8 mouse cellular contexts compared by ENCODE assay signal in the genomic region with DNA sequence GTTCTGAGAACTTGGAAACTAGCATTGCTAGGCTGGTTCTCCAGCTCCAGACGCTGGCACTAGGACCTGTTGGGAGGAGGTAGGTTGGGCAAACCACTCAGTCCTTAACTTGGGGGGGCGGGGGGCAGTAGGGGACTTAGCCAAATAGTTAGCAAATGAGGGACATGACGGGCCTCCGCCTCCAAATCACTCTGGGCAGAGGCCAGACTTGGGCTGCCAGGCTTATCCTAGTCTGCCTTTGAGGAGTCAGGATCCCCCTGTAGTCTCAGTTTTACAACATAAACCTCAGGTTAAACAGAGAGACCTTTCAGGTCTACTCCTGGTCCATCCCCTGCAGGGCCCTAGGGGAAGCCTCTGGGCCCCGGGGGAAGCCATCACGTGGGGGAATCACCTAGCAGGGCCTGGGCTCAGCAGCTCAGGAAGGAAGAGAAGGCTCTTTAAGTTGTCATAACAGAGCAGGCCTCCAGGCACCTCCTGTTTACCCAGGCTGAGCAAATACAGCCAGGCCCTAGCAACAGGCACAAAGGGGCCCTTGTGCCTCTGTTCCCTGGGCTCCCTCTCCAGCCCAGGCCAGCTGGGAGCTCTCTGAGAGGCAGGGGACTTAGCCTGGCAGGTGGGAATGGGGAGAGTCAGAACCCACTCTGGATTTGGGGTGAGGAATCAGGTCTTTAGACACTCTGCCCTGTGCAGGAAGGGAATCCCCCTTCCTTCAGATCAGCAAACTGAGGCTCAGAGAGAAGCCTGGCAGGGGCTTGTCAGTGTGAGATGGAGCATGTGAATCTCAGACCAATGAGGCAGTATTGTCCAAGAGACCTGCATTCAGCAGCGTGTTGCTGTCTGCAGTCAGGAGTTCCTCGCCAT.
DNase-seq lines count a peak whose midpoint lies in the region; ATAC-seq lines count a peak whose summit lies in the region.

No protein-coding gene starts in this region.

- no peak overlapping the region for H3K9ac ChIP-seq in liver, embryonic 15.5 days
- H3K9ac ChIP-seq in neural tube, embryonic 14.5 days (replicated peaks; ENCODE audit: low read depth, low read length): 0 out of 2 replicates have a peak overlapping the region, but pooled peaks have one; percentile 29

- H3K4me1 ChIP-seq in liver, embryonic 15.5 days (replicated peaks): peaks cover 21% of the 10 kb centered on the region
- peaks cover under 1% of the 10 kb centered on the region; the same call in 1 of the 2 replicates for H3K4me1 ChIP-seq in neural tube, embryonic 14.5 days (ENCODE audit: control insufficient read depth, insufficient read depth, low read length)

- no peaks in the 10 kb centered on the region for H3K36me3 ChIP-seq in liver, embryonic 15.5 days (replicated peaks)
- no peaks in the 10 kb centered on the region for H3K36me3 ChIP-seq in neural tube, embryonic 14.5 days (ENCODE audit: control insufficient read depth, insufficient read depth, low read length)

- no peak overlapping the region for H3K4me2 ChIP-seq in liver, embryonic 15.5 days
- H3K4me2 ChIP-seq in neural tube, embryonic 14.5 days (ENCODE audit: low read depth, low read length): no peak overlapping the region

- ATAC-seq in hematopoietic stem cell, adult 5-6 weeks (replicated peaks in 1 of 2; ENCODE audit: insufficient read depth in 1 of 2, low FRiP score in 2 of 2, low TSS enrichment in 1 of 2, low read depth in 1 of 2, poor library complexity in 2 of 2, severe bottlenecking in 2 of 2): peak; percentile 86 to 96
- peak; percentile 40; the same call in 1 of the 2 replicates for ATAC-seq in liver, embryonic 15.5 days (ENCODE audit: insufficient read depth)
- peak; percentile 69 for ATAC-seq in neural tube, embryonic 14.5 days (ENCODE audit: low read depth)
- ATAC-seq in megakaryocyte-erythroid progenitor cell, adult 5-6 weeks (replicated peaks; ENCODE audit: low FRiP score, low TSS enrichment, poor library complexity, severe bottlenecking): no peak
- no peak for ATAC-seq in erythroblast, adult 5-6 weeks (replicated peaks; ENCODE audit: low FRiP score, poor library complexity, severe bottlenecking)

- H3K27ac ChIP-seq in liver, embryonic 15.5 days (replicated peaks): peak overlapping the region; percentile 22; the same call in 1 of the 2 replicates
- peak overlapping the region; percentile 72 for H3K27ac ChIP-seq in neural tube, embryonic 14.5 days (ENCODE audit: low read depth, low read length)

- peak; percentile 46 for DNase-seq in layer of hippocampus, adult 11-12 months (ENCODE audit: low spot score)
- no peak for DNase-seq in layer of hippocampus, adult 9-10 months (ENCODE audit: low spot score)
- DNase-seq in embryo, embryonic 9.5 days (ENCODE audit: extremely low spot score): peak; percentile 52

- H3K9me3 ChIP-seq in liver, embryonic 15.5 days (replicated peaks): no peaks in the 10 kb centered on the region
- no peaks in the 10 kb centered on the region for H3K9me3 ChIP-seq in neural tube, embryonic 14.5 days (ENCODE audit: control insufficient read depth, low read length)

- no peak overlapping the region for H3K4me3 ChIP-seq in liver, embryonic 15.5 days (replicated peaks)
- no peak overlapping the region for H3K4me3 ChIP-seq in neural tube, embryonic 14.5 days (ENCODE audit: low read depth, low read length)

- 49% methylated on average over 8 of the region's 8 CpGs for WGBS in liver, embryonic 15.5 days (ENCODE audit: insufficient replicate concordance)
- 46% methylated on average over 8 of the region's 8 CpGs for WGBS in neural tube, embryonic 14.5 days

- no peaks in the 10 kb centered on the region for H3K27me3 ChIP-seq in liver, embryonic 15.5 days
- H3K27me3 ChIP-seq in neural tube, embryonic 14.5 days (ENCODE audit: control insufficient read depth, insufficient read depth, low read length): no peaks in the 10 kb centered on the region

Comparison
In these comparisons a context has a peak if more than half of its experiments do, and no peak if none do; other contexts are left out.
1. ATAC-seq: peak in hematopoietic stem cell, adult 5-6 weeks (2 of 2), liver, embryonic 15.5 days (single experiment) and neural tube, embryonic 14.5 days (single experiment); none in megakaryocyte-erythroid progenitor cell, adult 5-6 weeks (single experiment) and erythroblast, adult 5-6 weeks (single experiment).